Mouse (Mus musculus) ES-E14 (cell line): ENCODE results near the gene Nsun2. TPM values are rescaled to one million over a fixed set of nuclear protein-coding genes. Genes with fewer than 3 reads are reported as not detected.

Source experiments
- DNase-seq: peaks from one replicate; pipeline ENCODE4 v3.0.0-alpha.2; 2013; ENCODE audit warnings: low read depth, low spot score
- H3K27ac ChIP-seq: 2 replicates; pipeline ENCODE4 v1.5.1; 2012; ENCODE audit warnings: low read depth, mild to moderate bottlenecking, low read length, moderate library complexity, mixed read lengths; ENCODE audit not compliant: poor library complexity, insufficient read depth, severe bottlenecking
- H3K36me3 ChIP-seq: 2 replicates; pipeline ENCODE4 v1.6.1; 2012; ENCODE audit warnings: mild to moderate bottlenecking, low read length, moderate library complexity, mixed read lengths; ENCODE audit not compliant: control insufficient read depth, poor library complexity, insufficient read depth, severe bottlenecking
- H3K4me1 ChIP-seq, 2 experiments: fragments of 150-350 bp in 1 of 2; sonication (generic) in 1 of 2; 2 replicates each; pipeline ENCODE4 v1.6.1; 2012; ENCODE audit warnings: low read length in 2 of 2, mild to moderate bottlenecking in 1 of 2, mixed read lengths in 1 of 2; ENCODE audit not compliant: control insufficient read depth in 2 of 2, insufficient read depth in 2 of 2, poor library complexity in 1 of 2
- H3K4me3 ChIP-seq, 2 experiments: fragments of 150-350 bp in 1 of 2; sonication (generic) in 1 of 2; 2 replicates each; pipeline ENCODE4 v1.5.1; 2012; ENCODE audit warnings: low read length in 2 of 2, low read depth in 1 of 2, mild to moderate bottlenecking in 1 of 2, mixed read lengths in 1 of 2; ENCODE audit not compliant: insufficient read depth in 1 of 2, poor library complexity in 1 of 2, severe bottlenecking in 1 of 2
- H3K9ac ChIP-seq: 2 replicates; pipeline ENCODE4 v1.6.1; 2012; ENCODE audit warnings: low read depth, mild to moderate bottlenecking, low read length, mixed read lengths; ENCODE audit not compliant: poor library complexity, insufficient read depth, severe bottlenecking
- H3K9me3 ChIP-seq: fragments of 150-350 bp; sonication (generic); 2 replicates; pipeline ENCODE4 v1.6.1; 2012; ENCODE audit warnings: low read depth, mild to moderate bottlenecking, low read length; ENCODE audit not compliant: control insufficient read depth, insufficient read depth
- CHD2 ChIP-seq: IDR thresholded peaks from 2 replicates; pipeline ENCODE4 v1.6.1; 2014; ENCODE audit warnings: mild to moderate bottlenecking, low read depth, low read length, inconsistent platforms
- HCFC1 ChIP-seq: IDR thresholded peaks from 2 replicates; pipeline ENCODE4 v1.6.1; 2012; ENCODE audit warnings: low read length, inconsistent platforms, borderline replicate concordance; ENCODE audit not compliant: insufficient read depth
- MAFK ChIP-seq: IDR thresholded peaks from 2 replicates; pipeline ENCODE4 v1.6.1; 2014; ENCODE audit warnings: mild to moderate bottlenecking, low read depth, low read length, inconsistent platforms; ENCODE audit not compliant: insufficient read depth
- ZC3H11A ChIP-seq: IDR thresholded peaks from 2 replicates; pipeline ENCODE4 v1.6.1; 2012; ENCODE audit warnings: low read depth, mild to moderate bottlenecking, inconsistent platforms, low read length, borderline replicate concordance
- ZNF384 ChIP-seq: IDR thresholded peaks from 2 replicates; pipeline ENCODE4 v1.6.1; 2012; ENCODE audit warnings: low read depth, low read length, inconsistent platforms
- in situ Hi-C, 2 experiments: fragments of 600-800 bp; cut with MboI; formaldehyde crosslinking; loops; one replicate each; pipeline ENCODE4 v1.15.1; 2025; ENCODE audit warnings: low sequenced_read_pairs in 2 of 2, inconsistent platforms in 1 of 2; ENCODE audit not compliant: unreplicated experiment in 2 of 2
- total RNA-seq: library from RNA; depleted of rRNA; stranded (reverse); fragments of 300-350 nt; gene quantifications from 2 replicates; pipeline ENCODE4 v1.2.3, GENCODE M21; 2012

Nsun2 gene
- total RNA-seq, 1 experiment: 220 TPM

DNA sequence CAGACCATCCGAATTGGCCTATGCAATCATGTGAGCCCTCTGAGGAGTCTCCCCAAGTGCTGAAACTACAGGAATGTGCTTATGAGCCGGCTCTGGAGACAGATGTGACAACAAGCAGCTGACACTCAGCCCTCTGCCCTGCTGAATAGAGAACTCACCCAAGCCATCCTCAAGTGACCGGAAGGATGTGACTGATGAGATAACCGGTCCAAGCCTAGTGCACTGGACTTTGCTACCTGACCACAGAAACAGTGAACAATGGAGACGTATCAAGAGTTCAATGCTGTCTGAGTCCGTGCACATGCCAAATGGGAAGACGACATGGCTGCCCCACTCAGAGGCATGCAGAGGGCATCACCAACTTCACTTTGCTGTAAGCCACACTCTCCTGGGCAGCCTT is 5.0 kb upstream of the Nsun2 start:
- in situ Hi-C loops: no loop called here
- Histone ChIP-seq H3K36me3 (peaks cover 5% of the 10 kb centered on the region; the same call in 1 of the 2 replicates), H3K9ac (no peak overlapping the region), H3K9me3 (no peaks in the 10 kb centered on the region), H3K4me3 (no peak overlapping the region), H3K27ac (no peak overlapping the region), H3K4me1 (peaks cover 6 to 11% of the 10 kb centered on the region in 2 experiments; a peak in 2 of 4 replicates)
- DNase-seq: no peak
- TF ChIP-seq ZNF384 (no peak), MAFK (no peak), ZC3H11A (no peak), CHD2 (no peak), HCFC1 (no peak)

DNA sequence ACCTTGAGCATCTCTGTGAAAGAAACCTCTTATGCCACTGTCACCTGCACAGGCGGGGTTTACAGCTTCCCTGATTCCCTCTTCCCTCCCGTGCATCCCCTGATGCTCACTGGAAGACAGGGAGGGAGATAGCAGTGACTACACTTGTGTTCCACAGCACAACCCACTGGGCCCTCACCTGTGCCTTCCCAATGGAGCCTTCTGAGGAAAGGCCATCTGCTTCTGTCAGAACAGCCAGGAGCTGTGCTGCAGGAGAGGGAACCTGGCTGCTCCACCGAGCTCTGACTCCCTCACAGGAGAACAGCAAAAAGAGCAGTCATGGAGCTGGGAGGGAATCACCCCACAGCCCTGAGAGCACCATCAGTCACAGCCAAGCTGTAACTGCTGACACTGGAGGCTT is 3.4 kb upstream of the Nsun2 start:
- DNase-seq: no peak
- Histone ChIP-seq H3K36me3 (peaks cover 5% of the 10 kb centered on the region; the same call in 1 of the 2 replicates), H3K4me1 (peaks cover 5 to 11% of the 10 kb centered on the region in 2 experiments; a peak in 2 of 4 replicates), H3K4me3 (no peak overlapping the region), H3K9me3 (no peaks in the 10 kb centered on the region), H3K27ac (no peak overlapping the region), H3K9ac (no peak overlapping the region)
- in situ Hi-C loops: no loop called here
- TF ChIP-seq CHD2 (no peak), ZNF384 (no peak), MAFK (no peak), ZC3H11A (no peak), HCFC1 (no peak)

DNA sequence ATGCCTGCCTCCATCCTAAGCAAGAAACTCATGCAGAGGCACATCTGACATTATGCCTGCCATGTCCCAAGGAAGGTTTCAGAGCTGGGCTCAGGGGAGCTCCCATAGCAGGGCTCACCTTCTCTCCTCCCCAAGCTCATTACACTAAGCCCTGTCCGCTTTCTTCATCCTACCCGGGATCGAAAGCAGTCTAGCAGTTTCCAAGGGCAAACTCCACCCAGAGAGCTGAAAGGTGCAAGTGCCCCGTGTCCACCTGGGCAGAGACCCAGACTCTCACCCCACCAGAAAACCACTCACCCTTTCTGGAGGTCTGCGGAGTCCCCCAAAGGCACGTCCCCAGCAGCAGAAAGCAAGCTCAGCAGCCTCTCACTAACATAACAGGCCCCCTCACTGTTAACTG is 2.6 kb upstream of the Nsun2 start:
- DNase-seq: no peak
- peaks cover 5% of the 10 kb centered on the region; the same call in 1 of the 2 replicates for H3K36me3 ChIP-seq
- H3K9me3 ChIP-seq: no peaks in the 10 kb centered on the region
- TF ChIP-seq MAFK: no peak
- TF ChIP-seq HCFC1: no peak
- no peak for TF ChIP-seq ZNF384
- no peak for TF ChIP-seq CHD2
- TF ChIP-seq ZC3H11A: no peak
- no peak overlapping the region for H3K4me3 ChIP-seq
- H3K4me1 ChIP-seq: peaks cover 3 to 14% of the 10 kb centered on the region in 2 experiments; a peak in 2 of 4 replicates
- H3K27ac ChIP-seq: no peak overlapping the region
- no peak overlapping the region for H3K9ac ChIP-seq
- in situ Hi-C loops: no loop called here

- Histone ChIP-seq H3K4me1 (peaks cover 3 to 16% of the 10 kb centered on the region in 2 experiments; a peak in 2 of 4 replicates), H3K27ac (no peak overlapping the region), H3K9ac (no peak overlapping the region), H3K9me3 (no peaks in the 10 kb centered on the region), H3K36me3 (peaks cover 5% of the 10 kb centered on the region; the same call in 1 of the 2 replicates), H3K4me3 (no peak overlapping the region)
- no peak for TF ChIP-seq ZNF384
- no peak for TF ChIP-seq ZC3H11A
- no peak for TF ChIP-seq CHD2
- no peak for TF ChIP-seq HCFC1
- TF ChIP-seq MAFK: no peak
- in situ Hi-C loops: no loop called here
- DNase-seq: no peak
Observed at GRCm38 (mm10) chr13:69531431-69531830, 2.1 kb upstream of the Nsun2 start.
